Comparison of ENCODE assay signal across 8 mouse cellular contexts in genomic region chr9:114780746-114781525, GRCm38 (mm10). TPM values are rescaled to one million over a fixed set of nuclear protein-coding genes. Genes with fewer than 3 reads are reported as not detected.
DNase-seq lines count a peak whose midpoint lies in the region; ATAC-seq and TF ChIP-seq lines count a peak whose summit lies in the region.

No protein-coding gene starts in this region.

- 4% methylated on average over 34 of the region's 38 CpGs for WGBS in forebrain, postnatal 0 days
- 3% methylated on average over 38 of the region's 38 CpGs for WGBS in hindbrain, embryonic 15.5 days
- WGBS in limb, embryonic 15.5 days, result under 1% methylated on average over 37 of the region's 38 CpGs
- 2% methylated on average over 35 of the region's 38 CpGs for WGBS in midbrain, embryonic 14.5 days

- peaks cover 3% of the 10 kb centered on the region; the same call in 1 of the 2 replicates for H3K27me3 ChIP-seq in forebrain, postnatal 0 days (ENCODE audit: insufficient read depth, low read length)
- H3K27me3 ChIP-seq in hindbrain, embryonic 15.5 days, result peaks cover 8% of the 10 kb centered on the region; the same call in 1 of the 2 replicates
- no peaks in the 10 kb centered on the region for H3K27me3 ChIP-seq in limb, embryonic 15.5 days
- peaks cover 4% of the 10 kb centered on the region; the same call in 1 of the 2 replicates for H3K27me3 ChIP-seq in midbrain, embryonic 14.5 days (ENCODE audit: control insufficient read depth, insufficient read depth, low read length)
- H3K27me3 ChIP-seq in splenic B cell, adult 2 months (ENCODE audit: control insufficient read depth, insufficient read depth, low read length, poor library complexity, severe bottlenecking), result no peaks in the 10 kb centered on the region

- no peaks in the 10 kb centered on the region for H3K36me3 ChIP-seq in forebrain, postnatal 0 days (ENCODE audit: insufficient read depth)
- H3K36me3 ChIP-seq in hindbrain, embryonic 15.5 days, result no peaks in the 10 kb centered on the region
- peaks cover 4% of the 10 kb centered on the region; the same call in 1 of the 2 replicates for H3K36me3 ChIP-seq in limb, embryonic 15.5 days
- H3K36me3 ChIP-seq in midbrain, embryonic 14.5 days (ENCODE audit: control insufficient read depth, insufficient read depth, low read length), result no peaks in the 10 kb centered on the region
- no peaks in the 10 kb centered on the region; the same call in 1 of the 2 replicates for H3K36me3 ChIP-seq in splenic B cell, adult 2 months (ENCODE audit: control insufficient read depth, insufficient read depth, low read length, poor library complexity, severe bottlenecking)

- peak; percentile 72 for ATAC-seq in forebrain, postnatal 0 days
- peak; percentile 39; the same call in 1 of the 2 replicates for ATAC-seq in hindbrain, embryonic 15.5 days (ENCODE audit: low FRiP score, low read depth)
- ATAC-seq in limb, embryonic 15.5 days (ENCODE audit: insufficient number of reproducible peaks, low FRiP score, low TSS enrichment, low read depth), result no peak; the same call in 1 of the 2 replicates
- ATAC-seq in midbrain, embryonic 14.5 days (ENCODE audit: low FRiP score, low TSS enrichment), result 0 out of 2 replicates have a peak, but pooled peaks have one; percentile 1

- peak overlapping the region; percentile 95 for H3K4me2 ChIP-seq in forebrain, postnatal 0 days (ENCODE audit: low read depth)
- H3K4me2 ChIP-seq in hindbrain, embryonic 15.5 days, result peak overlapping the region; percentile 78
- peak overlapping the region; percentile 87 for H3K4me2 ChIP-seq in limb, embryonic 15.5 days
- H3K4me2 ChIP-seq in midbrain, embryonic 14.5 days (ENCODE audit: low read length), result peak overlapping the region; percentile 95

- no peak for TF ChIP-seq CTCF in forebrain, postnatal 0 days (IDR thresholded peaks at IDR 0.05; ENCODE audit: low read depth)

- peak; percentile 21 for DNase-seq in kidney, adult 11 months
- no peak for DNase-seq in kidney, adult 9 months
- DNase-seq in adrenal gland, postnatal 36 days, result peak; percentile 67 to 77
- no peak for DNase-seq in forebrain, postnatal 0 days
- peak; percentile 62 for DNase-seq in midbrain, embryonic 14.5 days
- peak; percentile 68 for DNase-seq in splenic B cell, adult 2 months (ENCODE audit: low read depth, low spot score)

- H3K9ac ChIP-seq in forebrain, postnatal 0 days, result peak overlapping the region; percentile 55
- peak overlapping the region; percentile 36 for H3K9ac ChIP-seq in hindbrain, embryonic 15.5 days
- H3K9ac ChIP-seq in limb, embryonic 15.5 days, result peak overlapping the region; percentile 65
- H3K9ac ChIP-seq in midbrain, embryonic 14.5 days (replicated peaks; ENCODE audit: low read length), result peak overlapping the region; percentile 59

- H3K4me1 ChIP-seq in forebrain, postnatal 0 days (ENCODE audit: insufficient read depth), result 0 out of 2 replicates have a peak, but pooled peaks cover 4% of the 10 kb centered on the region
- peaks cover 22% of the 10 kb centered on the region for H3K4me1 ChIP-seq in hindbrain, embryonic 15.5 days (replicated peaks)
- peaks cover 26% of the 10 kb centered on the region for H3K4me1 ChIP-seq in limb, embryonic 15.5 days
- H3K4me1 ChIP-seq in midbrain, embryonic 14.5 days (ENCODE audit: control insufficient read depth, insufficient read depth, low read length), result peaks cover 18% of the 10 kb centered on the region

- peak overlapping the region; percentile 3; the same call in 1 of the 2 replicates for H3K27ac ChIP-seq in forebrain, postnatal 0 days (ENCODE audit: low read depth, low read length)
- no peak overlapping the region for H3K27ac ChIP-seq in hindbrain, embryonic 15.5 days (replicated peaks)
- peak overlapping the region; percentile 85 for H3K27ac ChIP-seq in limb, embryonic 15.5 days
- 0 out of 2 replicates have a peak overlapping the region, but pooled peaks have one; percentile 45 for H3K27ac ChIP-seq in midbrain, embryonic 14.5 days (replicated peaks; ENCODE audit: low read depth, low read length)

- no peaks in the 10 kb centered on the region for H3K9me3 ChIP-seq in forebrain, postnatal 0 days (ENCODE audit: low read length)
- H3K9me3 ChIP-seq in hindbrain, embryonic 15.5 days, result no peaks in the 10 kb centered on the region
- no peaks in the 10 kb centered on the region for H3K9me3 ChIP-seq in limb, embryonic 15.5 days
- no peaks in the 10 kb centered on the region for H3K9me3 ChIP-seq in midbrain, embryonic 14.5 days (ENCODE audit: control insufficient read depth, low read length)

- peak overlapping the region; percentile 44 for H3K4me3 ChIP-seq in forebrain, postnatal 0 days (ENCODE audit: low read depth, low read length)
- H3K4me3 ChIP-seq in hindbrain, embryonic 15.5 days, result peak overlapping the region; percentile 43
- peak overlapping the region; percentile 71 for H3K4me3 ChIP-seq in limb, embryonic 15.5 days
- H3K4me3 ChIP-seq in midbrain, embryonic 14.5 days (replicated peaks; ENCODE audit: low read depth, low read length), result peak overlapping the region; percentile 44

RNA-seq across cellular contexts. Expression of gene Cmtm7, which starts 0.7 kb away (rescaled TPM):
- total RNA-seq in adrenal gland, postnatal 36 days (2021), result 10 to 100 TPM; 29.2 to 39.2 TPM
- 4.9 and 6.0 TPM in 2 replicates for total RNA-seq in forebrain, postnatal 0 days (2014; rRNA removed)
- polyA plus RNA-seq in forebrain, postnatal 0 days (2015; fragmentation: Nextera tagmentation; extraction: Ambion mirVana), result 9.5 and 11.6 TPM in 2 replicates
- 11.5 and 16.8 TPM in 2 replicates for polyA plus RNA-seq in hindbrain, embryonic 15.5 days (2015; fragmentation: Nextera tagmentation; extraction: Ambion mirVana)
- 119 and 126 TPM in 2 replicates for polyA plus RNA-seq in limb, embryonic 15.5 days (2015; fragmentation: Nextera tagmentation; extraction: Ambion mirVana)
- polyA plus RNA-seq in midbrain, embryonic 14.5 days (2014; fragmentation: Nextera tagmentation; extraction: Ambion mirVana), result 4.9 and 14.4 TPM in 2 replicates

RNA-seq across cellular contexts. Expression of gene Cmtm6, which starts 50.0 kb away (rescaled TPM):
- total RNA-seq in adrenal gland, postnatal 36 days (2021), result 100 to 1,000 TPM in 1 of 2 experiments, 10 to 100 TPM in 1; 71.3 to 102 TPM
- total RNA-seq in forebrain, postnatal 0 days (2014; rRNA removed), result 16.3 and 17.1 TPM in 2 replicates
- 19.5 and 22.7 TPM in 2 replicates for polyA plus RNA-seq in forebrain, postnatal 0 days (2015; fragmentation: Nextera tagmentation; extraction: Ambion mirVana)
- polyA plus RNA-seq in hindbrain, embryonic 15.5 days (2015; fragmentation: Nextera tagmentation; extraction: Ambion mirVana), result 18.0 and 20.9 TPM in 2 replicates
- polyA plus RNA-seq in limb, embryonic 15.5 days (2015; fragmentation: Nextera tagmentation; extraction: Ambion mirVana), result 49.5 and 51.5 TPM in 2 replicates
- 13.8 and 19.2 TPM in 2 replicates for polyA plus RNA-seq in midbrain, embryonic 14.5 days (2014; fragmentation: Nextera tagmentation; extraction: Ambion mirVana)

Comparison
In these comparisons a context has a peak if more than half of its experiments do, and no peak if none do; other contexts are left out.
1. DNase-seq: peak in kidney, adult 11 months (single experiment), adrenal gland, postnatal 36 days (2 of 2), midbrain, embryonic 14.5 days (single experiment) and splenic B cell, adult 2 months (single experiment); none in kidney, adult 9 months (single experiment) and forebrain, postnatal 0 days (single experiment).
2. Peak in every context shown above with its lines, with median percentiles within 50 percentile points of each other: H3K4me2 ChIP-seq, H3K4me3 ChIP-seq and H3K9ac ChIP-seq.